Mouse (Mus musculus): Measurements from ENCODE around the gene Sdf4.

Sdf4 gene

DNA sequence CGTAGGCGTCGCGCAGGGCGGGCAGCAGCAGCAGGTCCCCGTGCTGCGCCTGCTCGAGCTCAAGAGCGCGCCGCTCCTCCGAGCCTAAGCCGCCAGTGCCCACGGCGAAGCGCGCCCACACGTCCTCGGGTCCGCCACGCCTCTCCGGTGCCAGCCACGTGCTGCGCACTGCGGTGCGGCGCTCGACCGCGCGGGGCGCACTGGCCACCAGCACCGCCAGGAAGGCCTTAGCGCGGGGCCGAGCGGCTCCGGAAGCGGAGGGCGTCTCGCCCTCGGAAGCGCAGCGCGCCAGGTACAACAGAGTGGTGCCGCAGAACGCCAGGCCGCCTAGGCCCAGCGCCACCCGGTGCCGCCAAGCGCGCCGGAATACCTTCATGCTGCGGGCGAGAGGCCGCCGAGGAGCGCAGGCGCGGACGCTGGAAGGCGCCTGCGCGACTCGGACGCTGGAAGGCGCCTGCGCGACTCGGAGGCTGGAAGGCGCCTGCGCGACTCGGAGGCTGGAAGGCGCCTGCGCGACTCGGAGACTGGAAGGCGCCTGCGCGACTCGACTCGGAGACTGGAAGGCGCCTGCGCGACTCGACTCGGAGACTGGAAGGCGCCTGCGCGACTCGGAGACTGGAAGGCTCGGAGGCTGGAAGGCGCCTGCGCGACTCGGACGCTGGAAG, at the start of gene Sdf4, which contains the start of gene B3galt6:
TSS of gene Sdf4 (plus strand) at position 632 of the 665 bp plus-strand sequence.
TSS of gene B3galt6 (minus strand) at position 409 of the 665 bp plus-strand sequence.
- peak; percentile 87 for DNase-seq (ENCODE audit: low spot score)

DNA sequence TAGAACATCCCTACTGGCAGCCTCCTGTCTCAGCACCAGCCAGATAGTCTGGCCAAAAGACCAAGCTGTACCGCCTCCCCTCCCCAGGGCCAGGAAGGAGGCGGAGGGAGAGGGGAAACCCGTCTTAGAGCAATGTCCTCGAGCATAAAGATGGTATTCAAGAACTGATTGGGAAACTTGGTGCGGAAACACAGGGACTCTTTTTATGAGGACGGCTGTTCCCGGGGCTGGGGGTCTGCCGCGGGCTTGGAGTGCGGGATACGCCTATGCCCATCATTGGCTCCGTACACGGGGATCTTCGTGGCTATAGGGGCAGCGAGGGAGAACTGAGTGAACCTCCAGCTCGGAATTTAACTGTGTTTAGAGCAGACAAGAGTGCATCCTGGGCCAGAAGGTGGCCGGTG, 49.6 kb upstream of the Sdf4 start:
- no peak for DNase-seq (ENCODE audit: low spot score)

DNA sequence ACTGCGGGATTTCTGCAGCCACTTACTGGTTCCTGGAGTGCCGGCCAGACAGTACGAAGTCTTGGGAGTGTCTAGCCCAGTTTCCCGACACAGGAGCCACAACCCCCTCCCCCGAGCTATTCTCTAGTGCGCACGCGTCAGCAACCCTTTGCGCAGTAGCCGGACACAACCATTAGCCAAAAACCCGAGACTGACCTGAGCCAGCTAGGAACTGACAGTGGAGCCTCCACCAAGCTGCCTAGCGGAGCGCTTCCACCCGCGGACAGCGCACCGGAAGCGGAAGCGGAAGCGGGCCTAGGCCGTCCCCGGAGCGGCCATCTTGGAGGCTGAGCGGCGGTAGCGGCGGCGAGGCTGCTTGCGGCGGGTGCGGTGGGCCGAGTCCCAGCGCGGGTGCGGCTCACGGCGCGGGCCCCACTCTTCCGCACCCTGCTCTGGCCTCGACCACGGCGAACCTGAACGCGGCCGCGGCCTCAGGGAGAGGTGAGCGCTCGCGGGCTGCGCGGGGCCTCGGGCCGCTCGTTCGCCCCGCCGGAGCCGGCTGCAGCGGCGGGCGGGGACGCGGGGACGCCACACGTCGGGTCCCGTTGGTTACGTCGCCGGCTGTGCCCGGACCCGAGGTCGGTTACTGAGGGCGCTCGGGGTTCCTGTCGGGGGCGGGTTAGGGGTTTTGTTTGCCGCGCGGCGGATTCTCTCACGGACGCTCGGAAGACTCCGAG, 49.0 kb upstream of the Sdf4 start, which contains the start of gene Ube2j2:
TSS of gene Ube2j2 (plus strand) at position 298 of the 716 bp plus-strand sequence.
- DNase-seq (ENCODE audit: low spot score), result peak; percentile 90

DNA sequence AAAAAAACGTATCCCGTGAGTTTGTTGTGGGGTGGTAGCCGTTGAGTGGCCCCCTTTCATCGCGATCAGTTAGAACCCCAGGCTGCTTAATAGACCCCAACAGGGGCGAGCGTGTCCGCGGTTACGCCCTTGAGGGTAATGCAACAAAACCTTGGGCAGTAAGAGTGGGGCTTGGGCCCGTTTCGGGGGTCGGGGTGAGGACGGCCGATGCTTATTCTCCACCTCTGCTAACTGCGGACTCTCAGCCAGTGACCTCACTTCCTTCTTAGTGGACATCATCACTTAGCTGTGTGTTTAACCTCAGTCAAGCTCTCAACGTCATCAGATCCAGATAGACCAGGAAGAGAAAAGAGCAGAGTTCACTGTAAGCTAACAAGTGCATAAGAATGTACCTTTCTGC, 48.4 kb upstream of the Sdf4 start:
- DNase-seq (ENCODE audit: low spot score), result no peak

DNA sequence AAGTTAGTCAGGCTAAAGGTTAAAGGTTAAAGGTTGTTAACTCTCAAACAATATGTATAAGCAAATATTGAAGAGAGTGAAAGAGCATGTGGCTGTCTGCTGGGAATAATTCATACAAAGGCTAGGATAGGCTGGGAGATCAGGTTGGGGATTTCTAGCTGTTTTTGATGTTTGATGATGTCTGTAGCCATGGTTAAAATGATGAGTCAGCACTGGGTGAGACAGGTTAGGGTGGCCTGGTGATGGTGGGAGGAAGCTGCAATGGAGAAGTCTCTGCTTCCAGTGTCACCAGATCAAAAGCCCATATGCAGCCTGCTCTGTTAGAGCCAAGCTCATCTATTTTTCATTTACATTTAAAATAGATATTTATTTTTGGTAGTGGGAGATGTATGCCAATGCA, 45.6 kb upstream of the Sdf4 start:
- DNase-seq (ENCODE audit: low spot score), result no peak

DNA sequence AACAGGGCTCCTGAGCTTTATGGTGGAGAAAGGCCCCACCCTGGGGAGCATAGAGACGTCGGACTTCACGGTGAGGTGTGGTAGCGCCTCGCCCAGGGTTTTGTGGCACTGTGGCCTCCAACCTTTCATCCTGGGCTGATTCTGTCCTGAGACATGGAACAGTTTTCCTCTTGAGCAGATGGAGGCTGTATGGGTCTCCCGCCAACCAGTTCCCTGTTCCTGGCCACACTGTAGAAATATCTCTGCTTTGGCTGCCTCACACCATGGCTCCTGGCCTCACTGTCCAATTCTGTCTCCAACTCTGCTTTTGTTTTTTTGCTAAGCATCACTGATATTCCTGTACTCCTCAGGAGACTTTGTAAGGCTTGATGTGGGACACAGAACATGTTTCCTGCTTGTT, 37.2 kb upstream of the Sdf4 start:
- DNase-seq (ENCODE audit: low spot score), result no peak

DNA sequence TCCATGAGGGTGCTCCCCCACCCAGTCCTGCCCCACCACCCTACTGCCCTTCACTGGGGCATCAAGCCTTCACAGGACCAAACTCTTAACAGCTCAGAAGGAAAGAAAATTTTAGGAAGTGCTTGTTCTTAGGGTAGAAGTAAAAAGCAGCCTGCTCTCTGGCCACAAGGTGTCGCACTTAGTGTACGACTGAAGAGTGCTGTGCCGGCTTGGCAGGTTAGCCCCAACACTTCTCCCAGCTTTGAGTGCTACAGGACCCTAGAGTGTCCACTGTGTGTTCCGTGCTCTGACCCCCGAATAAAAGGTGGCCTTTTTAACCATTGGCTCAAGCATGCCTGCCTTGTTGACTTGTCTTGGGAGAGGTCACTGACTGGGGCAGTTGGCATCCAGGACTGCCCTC, 33.4 kb upstream of the Sdf4 start:
- peak; percentile 33 for DNase-seq (ENCODE audit: low spot score)

DNA sequence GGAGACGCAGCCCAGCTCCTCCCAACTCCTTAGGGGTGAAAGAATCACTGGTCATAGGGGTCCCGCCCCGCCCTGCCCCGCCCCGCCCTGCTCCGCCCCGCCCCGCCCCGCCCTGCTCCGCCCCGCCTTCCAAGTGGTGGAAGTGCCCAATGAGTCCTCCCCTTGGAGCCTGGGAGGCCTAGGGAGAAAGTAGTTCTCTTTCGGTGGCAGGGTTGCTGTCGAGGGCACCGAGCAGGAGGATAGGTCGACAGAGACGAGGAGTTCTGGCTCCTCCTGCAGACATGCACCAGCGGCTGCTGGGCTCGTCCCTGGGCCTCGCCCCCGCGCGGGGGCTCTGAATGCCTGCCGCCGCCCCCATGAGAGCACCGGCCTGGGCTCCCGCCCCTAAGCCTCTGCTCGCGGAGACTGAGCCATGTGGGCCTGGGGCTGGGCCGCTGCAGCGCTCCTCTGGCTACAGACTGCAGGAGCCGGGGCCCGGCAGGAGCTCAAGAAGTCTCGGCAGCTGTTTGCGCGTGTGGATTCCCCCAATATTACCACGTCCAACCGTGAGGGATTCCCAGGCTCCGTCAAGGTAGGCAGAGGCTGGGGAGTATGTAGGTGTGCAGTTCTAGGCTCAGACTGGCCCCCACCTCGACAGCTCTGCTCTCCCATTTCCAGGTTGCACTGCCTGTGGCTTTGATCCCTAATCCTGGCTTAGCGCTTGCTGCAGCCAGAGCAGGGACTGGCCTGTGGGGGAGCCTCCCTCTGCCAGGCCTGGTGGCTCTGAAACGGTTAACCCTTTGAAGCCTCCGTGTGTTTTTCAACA, 30.3 kb upstream of the Sdf4 start, which contains the start of gene C1qtnf12:
TSS of gene C1qtnf12 (plus strand) at position 152 of the 805 bp plus-strand sequence.
- DNase-seq (ENCODE audit: low spot score), result no peak

DNA sequence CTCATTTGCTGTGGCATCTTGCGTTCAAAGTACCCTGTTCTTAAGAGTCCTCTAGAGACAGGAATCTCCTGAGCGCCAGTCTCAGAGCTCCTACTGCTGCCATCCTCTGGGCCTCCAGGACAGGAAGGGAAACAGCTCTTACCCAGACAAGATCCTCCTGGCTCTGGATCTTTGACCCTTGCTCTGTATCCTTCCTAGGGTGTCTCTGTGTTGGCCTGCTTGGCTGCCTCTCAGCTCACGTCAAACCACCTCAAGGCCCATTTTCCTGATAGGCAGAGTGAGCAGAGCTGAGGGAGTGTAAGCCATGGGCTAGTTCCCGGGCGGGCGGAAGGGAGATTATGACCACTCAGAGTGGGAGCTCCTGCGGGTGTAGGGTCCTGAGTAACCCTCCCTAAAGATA, 29.6 kb upstream of the Sdf4 start:
- no peak for DNase-seq (ENCODE audit: low spot score)

DNA sequence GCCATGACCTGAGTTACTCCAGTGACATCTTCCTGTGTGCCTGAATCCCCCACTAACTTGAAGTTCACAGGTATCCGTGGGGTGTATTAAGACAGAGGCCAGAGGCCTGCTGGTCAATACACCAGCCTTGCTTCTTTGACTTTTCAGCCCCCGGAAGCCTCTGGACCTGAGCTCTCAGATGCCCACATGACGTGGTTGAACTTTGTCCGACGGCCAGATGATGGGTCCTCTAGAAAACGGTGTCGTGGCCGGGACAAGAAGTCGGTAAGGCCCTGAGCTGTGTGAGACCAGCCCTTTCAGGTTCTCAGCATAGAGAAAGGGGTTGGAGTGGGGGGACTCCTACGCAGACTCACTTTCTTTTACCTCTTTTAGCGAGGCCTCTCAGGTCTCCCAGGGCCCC, 28.3 kb upstream of the Sdf4 start:
- no peak for DNase-seq (ENCODE audit: low spot score)

DNA sequence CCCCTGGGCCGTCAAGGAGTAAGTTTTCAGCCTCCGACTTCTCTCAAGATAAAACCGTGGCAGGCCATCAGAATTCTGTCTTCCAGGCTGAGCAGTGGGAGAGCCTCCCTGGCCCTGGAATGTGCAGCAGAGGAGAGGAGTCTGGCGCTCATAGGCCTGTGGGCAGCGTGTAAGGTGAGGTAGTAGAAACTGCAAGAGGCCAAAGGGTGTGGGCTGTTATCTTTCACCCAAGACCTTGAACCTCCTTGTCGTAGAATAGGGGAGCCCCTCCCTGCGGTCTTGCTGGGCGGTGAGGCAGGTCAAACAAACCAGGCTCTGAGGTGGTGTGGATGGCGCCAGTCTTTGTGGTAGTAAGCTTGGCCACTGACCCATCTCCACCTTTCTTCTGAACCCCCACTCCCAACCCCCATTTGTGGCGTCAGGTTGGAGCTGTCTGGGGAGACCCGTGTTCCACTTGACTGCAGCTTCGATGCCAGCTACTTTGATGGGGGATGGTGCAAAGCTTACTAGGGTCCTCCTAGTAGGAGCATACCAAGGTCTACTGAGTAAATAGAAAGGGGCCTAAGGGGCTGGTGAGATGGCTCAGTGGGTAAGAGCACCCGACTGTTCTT, 23.5 kb upstream of the Sdf4 start:
- no peak for DNase-seq (ENCODE audit: low spot score)

DNA sequence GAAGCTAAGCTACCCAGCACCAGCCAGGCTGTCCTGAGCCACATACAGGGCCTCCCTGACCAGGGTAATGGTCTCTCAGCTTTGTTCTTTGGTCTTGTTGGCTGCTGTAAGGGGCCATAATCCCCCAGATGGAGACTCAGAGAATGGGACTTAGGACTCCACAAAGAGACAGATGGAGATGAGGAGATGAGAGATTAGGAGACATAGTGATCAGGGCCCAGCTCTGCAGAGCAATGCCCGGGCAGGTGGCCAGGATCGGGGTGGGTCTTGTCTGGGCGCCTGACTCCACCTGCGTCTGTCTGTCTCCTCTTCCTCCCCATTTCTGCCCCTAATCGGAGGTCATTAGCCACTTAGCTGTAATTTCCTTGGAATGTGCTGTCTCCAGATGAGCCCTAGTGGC, 22.4 kb upstream of the Sdf4 start:
- no peak for DNase-seq (ENCODE audit: low spot score)

DNA sequence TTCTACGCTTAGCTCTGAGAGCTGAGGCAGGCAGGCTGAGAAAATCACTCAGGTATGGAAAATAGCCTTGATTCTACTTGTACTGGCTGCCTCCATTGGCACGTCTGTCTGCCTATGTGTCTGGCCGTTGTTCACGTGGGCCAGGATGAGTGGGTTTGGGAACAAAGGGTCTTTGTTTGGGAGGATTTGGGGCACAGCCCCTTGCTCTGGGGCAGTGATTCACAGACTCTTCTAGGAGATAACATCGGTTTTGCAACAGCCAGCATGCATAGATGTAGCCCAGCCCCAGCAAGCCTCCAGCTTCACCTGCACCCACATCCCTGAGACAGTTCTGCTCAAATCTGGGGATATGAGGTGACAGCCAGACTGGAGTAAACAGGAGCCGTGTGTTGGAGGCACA, 20.0 kb upstream of the Sdf4 start:
- no peak for DNase-seq (ENCODE audit: low spot score)

DNA sequence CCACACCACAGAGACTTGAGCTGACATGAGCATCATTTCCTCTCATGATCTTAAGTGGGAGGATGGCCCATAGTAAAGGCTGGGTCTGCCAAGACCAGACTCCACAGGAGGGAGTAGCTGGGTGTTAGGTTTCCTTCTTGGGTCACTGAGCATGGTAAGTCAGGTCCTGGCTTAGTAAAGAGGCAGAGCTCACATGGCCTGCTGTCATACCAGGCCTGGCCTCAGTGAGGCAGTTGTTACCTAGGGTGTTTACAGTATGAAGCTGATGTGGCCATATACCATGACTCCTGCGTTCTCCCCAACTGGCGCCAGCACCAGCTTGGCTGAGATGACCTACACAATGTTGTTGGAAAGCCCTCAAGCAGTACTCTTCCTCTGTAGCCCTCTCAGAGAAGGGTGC, 19.4 kb upstream of the Sdf4 start:
- DNase-seq (ENCODE audit: low spot score), result no peak

DNA sequence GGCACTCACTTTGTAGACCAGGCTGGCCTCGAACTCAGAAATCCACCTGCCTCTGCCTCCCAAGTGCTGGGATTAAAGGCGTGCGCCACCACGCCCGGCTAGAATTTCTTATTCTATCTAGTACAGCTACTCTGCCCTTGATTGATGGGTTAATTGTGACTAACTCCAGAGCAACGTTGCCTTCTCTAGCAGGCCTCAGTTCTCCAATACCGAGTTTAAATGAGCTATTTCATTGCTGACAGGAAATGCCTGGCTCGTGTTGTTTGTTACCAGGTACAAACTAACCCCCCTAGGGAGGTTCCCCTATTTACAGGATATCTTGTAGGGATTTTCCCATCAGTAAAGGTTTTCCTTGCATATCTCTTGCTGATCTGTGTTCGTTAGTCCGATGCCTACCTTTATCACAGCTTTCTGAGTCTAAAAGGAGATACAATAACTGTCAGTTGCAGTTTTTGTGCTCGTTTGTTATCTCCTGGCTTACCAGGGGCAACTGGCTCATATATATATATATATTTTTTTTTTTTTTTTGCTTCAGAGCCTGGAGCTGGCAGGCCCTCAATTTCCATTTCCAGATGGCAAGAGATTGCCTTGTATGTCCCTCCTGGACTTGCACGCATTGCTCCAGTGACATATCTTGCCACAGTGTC, 11.1 kb upstream of the Sdf4 start:
- no peak for DNase-seq (ENCODE audit: low spot score)

DNA sequence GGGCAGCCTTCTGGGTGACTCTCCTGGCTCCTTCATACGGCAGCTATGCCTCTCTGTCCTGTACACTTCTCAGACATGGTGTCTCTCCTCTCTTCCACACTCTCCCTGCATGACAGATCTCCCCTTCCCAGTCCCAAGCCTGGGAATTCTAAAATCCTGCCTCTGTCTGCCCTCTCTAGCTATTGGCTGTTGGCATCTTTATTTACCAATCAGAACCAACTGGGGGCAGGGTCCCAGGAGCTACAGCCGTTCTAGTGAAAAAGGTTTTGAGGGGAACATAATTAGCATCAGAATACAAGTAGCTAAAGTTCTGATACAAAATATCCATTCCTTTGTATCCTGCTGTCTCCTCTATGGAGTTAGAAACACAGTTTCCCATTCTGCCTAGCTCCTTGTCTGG, 8.9 kb upstream of the Sdf4 start:
- no peak for DNase-seq (ENCODE audit: low spot score)

DNA sequence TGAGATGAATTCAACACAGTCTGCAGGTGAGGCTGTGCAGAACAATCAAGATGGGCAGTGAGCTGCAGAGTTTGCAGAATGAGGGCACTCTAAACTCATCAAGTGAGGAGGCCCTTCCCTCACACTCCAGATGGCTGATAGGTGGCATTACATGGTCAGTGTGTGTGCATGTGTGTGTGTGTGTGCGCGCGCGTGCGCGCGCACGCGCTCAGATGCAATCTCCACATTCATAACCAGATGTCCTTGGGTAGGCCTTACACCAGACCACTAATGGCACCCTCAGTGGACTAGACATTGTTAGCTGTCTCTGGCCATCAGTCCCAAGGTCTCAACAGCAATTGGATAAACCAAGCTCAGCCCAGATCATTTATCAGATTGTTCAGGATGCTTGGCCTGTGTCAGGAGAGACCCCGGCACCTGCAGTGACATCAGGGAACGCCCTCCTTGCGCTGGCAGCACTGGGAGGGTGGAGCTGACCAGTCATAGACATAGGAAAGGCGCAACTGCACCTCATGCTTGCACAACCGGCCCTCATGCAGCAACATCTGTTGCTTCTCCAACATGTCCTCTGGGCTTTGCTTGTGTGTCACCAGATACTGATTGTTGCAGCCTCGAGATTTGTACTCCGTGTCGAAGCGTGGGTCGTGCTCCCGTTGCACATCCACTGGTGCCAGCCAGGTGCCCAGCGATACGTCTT, 1.3 kb upstream of the Sdf4 start:
- no peak for DNase-seq (ENCODE audit: low spot score)

DNA sequence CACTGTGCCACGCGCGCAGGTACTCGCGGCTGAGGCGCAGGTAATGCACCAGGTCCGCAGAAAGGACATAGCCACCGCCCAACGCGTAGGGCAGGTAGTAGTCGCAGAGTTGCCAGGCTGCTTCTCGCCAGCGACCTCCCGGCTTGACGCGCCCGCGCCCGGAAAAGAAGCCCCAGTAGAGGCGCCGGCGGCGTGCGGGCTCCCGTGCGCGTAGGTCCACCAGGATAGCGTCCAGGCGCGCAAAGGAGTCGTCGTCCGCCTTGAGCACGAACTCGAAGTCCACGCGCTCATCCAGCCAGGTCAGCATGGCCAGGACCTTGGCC, 803 bp upstream of the Sdf4 start:
- no peak for DNase-seq (ENCODE audit: low spot score)

DNA sequence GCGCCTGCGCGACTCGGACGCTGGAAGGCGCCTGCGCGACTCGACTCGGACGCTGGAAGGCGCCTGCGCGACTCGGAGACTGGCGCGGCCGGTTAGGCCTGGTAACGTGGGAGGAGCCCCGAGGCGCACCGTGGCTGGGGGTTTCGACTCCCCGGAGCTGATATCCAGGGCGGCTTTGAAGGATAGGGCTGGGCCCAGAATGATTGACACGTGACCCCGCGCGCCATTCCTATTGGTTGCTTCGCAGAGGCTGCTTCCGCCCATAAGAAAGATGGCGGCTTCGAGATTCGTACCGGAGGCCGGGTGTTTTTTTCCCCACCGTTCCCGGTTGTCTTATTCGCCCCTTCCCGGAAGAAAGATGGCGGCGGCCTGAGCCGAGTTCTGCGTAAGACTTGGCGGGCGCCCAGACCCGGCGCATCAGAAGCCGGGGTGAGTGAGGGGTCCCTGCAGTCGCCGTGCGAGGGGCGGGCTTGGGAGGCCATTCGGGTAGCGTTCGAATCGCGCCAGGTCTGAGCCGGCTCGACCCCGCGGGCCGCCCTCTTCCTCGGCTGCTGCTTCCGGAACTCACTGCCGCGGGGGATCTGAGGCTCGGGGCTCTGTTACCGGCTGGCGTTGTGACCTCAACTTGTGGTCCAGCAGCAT, 355 bp downstream of the Sdf4 start:
- peak; percentile 98 for DNase-seq (ENCODE audit: low spot score)

DNA sequence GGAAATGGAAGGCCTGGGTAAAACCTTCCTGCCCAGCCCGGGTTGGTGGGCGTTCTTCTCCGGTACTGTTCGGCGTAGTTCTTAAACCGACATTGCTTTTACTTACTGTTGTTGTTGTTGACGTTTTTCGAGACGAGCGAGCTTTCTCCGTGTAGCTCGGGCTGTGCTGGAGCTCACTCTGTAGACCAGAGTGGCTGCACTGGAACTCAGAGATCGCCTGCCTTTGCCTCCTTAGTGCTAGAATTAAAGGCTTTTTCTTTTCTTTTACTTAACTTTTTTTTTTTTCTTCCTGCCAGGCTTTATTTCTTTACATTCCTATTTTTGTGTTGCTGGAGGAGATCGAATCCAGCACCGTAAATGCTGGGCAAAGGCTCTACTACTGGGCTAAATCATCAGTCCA, 934 bp downstream of the Sdf4 start:
- DNase-seq (ENCODE audit: low spot score), result no peak

DNA sequence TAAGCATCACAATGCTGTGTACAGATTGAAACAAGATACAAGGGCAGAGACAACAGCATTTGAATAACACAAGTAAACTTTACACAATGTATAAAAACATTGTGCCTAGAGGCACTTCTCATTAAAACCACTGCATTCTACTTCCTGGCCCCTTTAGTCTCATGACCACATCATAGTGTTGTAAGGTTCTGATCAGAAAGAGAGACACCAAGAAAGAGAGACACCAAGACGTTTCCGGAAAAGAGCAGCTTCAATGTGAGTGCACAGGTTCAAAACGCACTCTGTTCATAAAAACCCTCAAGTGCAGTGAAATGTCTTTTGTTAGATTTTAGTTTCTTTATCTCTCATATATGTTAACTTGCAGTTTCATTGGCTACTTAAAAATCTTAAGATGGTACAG, 11.4 kb downstream of the Sdf4 start:
- no peak for DNase-seq (ENCODE audit: low spot score)

All from spleen, adult 12 weeks (tissue).